Mouse (Mus musculus) stomach, postnatal 0 days (tissue): ENCODE data around the gene Hnrnph3.

ENCODE experiments used
- CTCF ChIP-seq: IDR thresholded peaks from 2 replicates; pipeline ENCODE4 v1.5.1; 2016; ENCODE audit warnings: antibody characterized with exemption, low read depth, mild to moderate bottlenecking, moderate library complexity
- EP300 ChIP-seq: optimal IDR thresholded peaks from 2 replicates; pipeline ENCODE3; 2016; ENCODE audit warnings: antibody characterized with exemption

DNA sequence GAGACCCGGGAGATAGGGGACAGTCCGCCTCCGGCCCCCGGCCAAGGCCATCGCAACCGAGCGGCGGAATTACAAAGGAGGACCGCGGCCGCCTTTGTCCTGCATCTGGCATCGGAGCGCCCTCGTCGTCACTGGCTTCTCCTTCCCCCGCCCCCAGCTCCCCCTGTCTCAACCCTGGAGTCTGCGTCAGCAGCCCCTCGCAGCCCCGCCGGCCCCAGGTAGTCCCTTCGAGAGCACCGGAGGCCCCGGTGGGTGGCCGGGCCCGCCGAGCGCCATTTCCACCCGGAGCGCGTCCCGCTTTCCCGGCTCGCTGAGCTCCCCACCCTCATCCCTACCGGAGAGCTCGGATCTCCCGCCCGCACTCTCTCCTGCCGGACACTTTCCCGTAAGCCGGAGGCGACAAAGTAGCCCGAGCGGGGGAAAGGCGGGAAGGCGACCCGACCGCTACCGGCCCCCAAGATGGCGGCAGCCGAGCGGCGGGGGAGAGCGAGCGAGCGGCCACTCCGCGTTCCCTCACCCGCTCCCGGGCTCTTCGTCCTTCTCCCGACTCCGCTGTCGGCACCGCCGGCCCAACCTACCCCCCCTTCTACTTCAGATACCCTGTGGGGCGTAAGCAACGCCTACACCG is 782 bp downstream of the Hnrnph3 start:
- no peak for TF ChIP-seq CTCF
- TF ChIP-seq EP300 = no peak
